Mouse (Mus musculus): ENCODE data around the gene I830077J02Rik.

DNA sequence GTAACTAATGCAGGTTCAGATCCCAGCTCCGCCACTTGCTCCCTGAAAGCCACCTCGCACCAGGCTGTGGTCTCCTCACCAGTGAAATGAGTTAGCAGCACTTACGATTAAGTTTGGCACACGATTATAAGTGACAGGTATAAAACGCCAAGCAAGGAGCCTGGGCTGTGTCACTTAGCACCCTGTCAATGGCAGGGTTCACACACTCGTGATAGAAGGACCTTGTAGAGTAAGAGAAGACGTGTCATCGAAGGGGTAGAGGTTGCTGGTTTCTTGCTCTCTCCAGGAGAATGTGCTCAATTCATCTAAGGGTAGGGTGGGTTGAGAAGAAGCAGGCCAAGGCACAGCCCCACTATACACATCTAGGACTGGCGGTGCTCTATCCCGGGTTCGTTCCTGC lies 33.6 kb downstream of the I830077J02Rik start:
- no peak for TF ChIP-seq CTCF (IDR thresholded peaks at IDR 0.05)
- TF ChIP-seq POLR2A (IDR thresholded peaks at IDR 0.05; ENCODE audit: insufficient read depth, low read depth, low read length), result no peak
